Mouse (Mus musculus) embryonic fibroblast, embryonic 13.5 days (primary cell): Measurements from ENCODE around the gene Adgrf1.

Source experiments
- CTCF ChIP-seq: IDR thresholded peaks from 2 replicates; pipeline ENCODE4 v1.5.1; 2011; ENCODE audit warnings: mild to moderate bottlenecking, control low read depth, low read length, moderate library complexity, borderline replicate concordance; ENCODE audit not compliant: insufficient read depth
- POLR2A ChIP-seq: IDR thresholded peaks from 2 replicates; pipeline ENCODE4 v1.6.1; 2011; ENCODE audit warnings: low read depth, mild to moderate bottlenecking, control low read depth, low read length, moderate library complexity

GRCm38 (mm10) chr17:43261937-43262336 lies 8.2 kb upstream of the Adgrf1 start:
- no peak for TF ChIP-seq CTCF
- no peak for TF ChIP-seq POLR2A
